Mouse (Mus musculus): ENCODE data around the gene Gpr89. TPM values are rescaled to one million over a fixed set of nuclear protein-coding genes. Genes with fewer than 3 reads are reported as not detected.

Gpr89 gene
- total RNA-seq (2021) = 10 to 100 TPM; 20.5 to 23.8 TPM

- intact Hi-C loops (cut with DNase I) = no loop called here
- DNase-seq = peak; percentile 94 to 96
Measured at GRCm38 (mm10) chr3:96904851-96905541, at the start of gene Gpr89. Gpr89 (minus strand) TSS chr3:96905346.

DNA sequence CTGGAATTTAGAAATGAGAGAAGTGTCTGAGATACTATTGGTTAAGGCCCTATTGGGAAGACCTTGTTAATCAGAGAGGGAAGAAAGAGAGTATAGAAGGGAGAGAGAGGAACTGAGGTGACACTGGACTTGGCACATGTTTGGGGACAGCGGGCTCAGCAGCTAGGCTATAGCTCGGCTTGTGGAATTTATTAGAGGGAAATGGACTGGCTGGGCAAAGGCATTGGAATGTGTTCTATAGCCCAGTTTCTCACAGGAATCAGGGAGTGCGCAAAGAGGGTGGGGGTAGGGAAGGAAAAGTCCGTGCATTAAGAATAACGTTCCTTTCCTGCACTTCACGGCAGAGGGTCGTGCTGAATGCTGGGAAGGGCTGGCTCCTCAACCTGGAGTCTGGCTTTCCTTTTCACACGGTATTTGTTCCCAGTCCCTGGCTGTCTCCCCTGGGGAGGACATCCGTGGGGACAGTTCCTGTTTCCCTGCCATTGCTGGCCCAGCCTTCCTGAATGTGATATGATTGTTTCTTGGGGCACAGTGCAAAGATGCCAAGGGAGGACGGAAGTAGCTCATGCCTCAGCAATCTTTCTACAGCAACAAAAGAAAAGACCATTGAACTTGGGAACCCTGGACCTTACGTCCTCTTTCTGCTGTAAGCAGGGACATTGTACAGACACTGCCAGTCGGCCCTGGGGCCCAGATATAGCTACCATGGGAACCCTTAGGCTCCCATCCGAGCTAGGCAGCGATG lies 48.5 kb upstream of the Gpr89 start:
- intact Hi-C loops (cut with DNase I) = no loop called here
- DNase-seq = peak; percentile 35 to 46

DNA sequence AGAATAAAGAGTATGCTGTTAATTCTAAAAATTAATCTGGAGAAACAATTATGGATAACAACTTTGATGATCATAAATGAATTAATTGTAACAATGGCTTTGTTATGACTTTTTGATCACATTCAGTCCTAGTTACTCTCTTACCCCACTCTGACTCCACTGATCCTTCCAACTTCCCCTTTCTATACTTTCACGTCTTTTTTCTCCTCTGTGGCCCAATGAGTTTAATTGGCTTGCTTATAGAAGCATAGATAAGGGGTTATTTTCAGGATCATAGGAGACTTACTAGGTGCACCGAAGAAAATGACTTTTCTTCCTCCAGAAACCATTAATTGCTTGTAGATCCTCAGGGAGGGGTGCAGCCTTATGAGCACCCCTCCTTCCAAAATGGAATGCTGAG lies 37.6 kb upstream of the Gpr89 start:
- no peak for DNase-seq
- intact Hi-C loops (cut with DNase I) = no loop called here

DNA sequence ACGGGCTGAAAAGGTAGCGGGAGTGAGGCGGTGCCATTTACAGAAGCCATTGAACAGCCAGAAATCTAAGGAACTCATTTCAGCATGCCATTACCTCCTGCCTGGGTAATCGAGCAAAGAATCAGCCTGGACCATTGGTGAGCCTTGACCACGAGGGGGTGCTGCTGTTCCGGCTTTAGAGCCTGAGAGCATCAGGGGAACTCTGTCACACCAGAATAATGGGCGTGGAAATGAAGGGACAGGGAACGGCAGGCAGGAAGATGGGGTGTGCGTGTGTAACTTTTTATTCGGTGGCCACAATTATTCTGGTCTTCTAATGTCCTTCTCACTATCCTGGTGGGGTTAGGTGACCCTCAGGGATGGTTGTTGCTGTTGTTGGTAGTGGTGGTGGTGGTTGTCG lies 33.6 kb upstream of the Gpr89 start:
- intact Hi-C loops (cut with DNase I) = loop anchor here (2.0 to 5.0 kb wide), 2 partner anchors 138 to 649 kb away; no protein-coding TSS in a partner anchor

GRCm38 (mm10) chr3:96937606-96938005 lies 32.5 kb upstream of the Gpr89 start:
- intact Hi-C loops (cut with DNase I) = loop anchor here (2.0 to 5.0 kb wide), 2 partner anchors 139 to 650 kb away; no protein-coding TSS in a partner anchor
- DNase-seq = no peak

More for the DNA sequence above, 33.6 kb upstream of the Gpr89 start:
- peak; percentile 90 to 94 for DNase-seq

- peak; percentile 26 to 45 for DNase-seq
- intact Hi-C loops (cut with DNase I) = loop anchor here (1.0 to 5.0 kb wide), 3 partner anchors 249 to 651 kb away; no protein-coding TSS in a partner anchor
Measured at GRCm38 (mm10) chr3:96936241-96936640, 31.1 kb upstream of the Gpr89 start.

- intact Hi-C loops (cut with DNase I) = no loop called here
- DNase-seq = no peak
Measured at GRCm38 (mm10) chr3:96931261-96931681, 26.1 kb upstream of the Gpr89 start.

DNA sequence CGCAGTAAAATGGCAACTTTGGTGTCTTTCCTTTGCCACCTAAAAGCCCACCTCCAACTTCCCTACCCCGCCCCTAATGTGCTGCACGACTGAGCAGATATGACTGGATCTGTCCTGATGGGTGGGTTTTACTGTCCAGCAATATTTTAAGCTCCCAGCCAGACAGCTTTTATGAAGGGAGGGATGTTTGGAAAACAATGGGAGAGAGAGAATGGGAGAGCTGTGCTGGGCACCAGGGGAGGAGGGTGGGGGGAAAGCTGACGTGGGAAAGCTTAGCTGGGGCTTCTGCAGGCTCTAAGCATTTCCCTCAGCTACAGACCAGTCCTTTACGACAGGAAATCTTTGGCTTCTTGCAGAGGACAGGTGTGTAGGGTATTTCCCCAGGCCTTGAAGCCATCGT lies 20.8 kb upstream of the Gpr89 start, which contains the start of gene Gja8:
Gja8 (minus strand) TSS at position 101 of the 400 bp plus-strand sequence.
- DNase-seq = no peak
- intact Hi-C loops (cut with DNase I) = no loop called here

DNA sequence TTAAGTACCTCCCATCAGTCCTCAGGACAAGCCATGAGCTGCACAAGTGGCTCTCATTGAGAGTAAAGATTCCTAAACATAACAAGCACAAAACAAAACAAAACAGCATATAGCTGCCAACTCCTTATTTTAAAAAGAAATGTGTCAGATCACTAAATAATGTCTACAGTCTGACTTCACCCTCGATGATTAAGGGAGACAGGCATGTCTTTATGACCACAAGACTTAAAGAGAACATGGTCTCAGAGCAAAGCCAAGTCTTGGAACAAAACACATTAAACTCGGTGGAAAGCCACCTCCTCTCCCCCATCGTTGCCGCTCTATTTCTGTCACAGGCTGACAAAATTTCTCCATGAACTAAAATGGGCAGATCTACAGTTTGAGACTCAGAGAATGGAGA lies 19.5 kb upstream of the Gpr89 start:
- intact Hi-C loops (cut with DNase I) = no loop called here

GRCm38 (mm10) chr3:96920991-96921390 lies 15.8 kb upstream of the Gpr89 start:
- no peak for DNase-seq
- intact Hi-C loops (cut with DNase I) = no loop called here

More for the DNA sequence above, 19.5 kb upstream of the Gpr89 start:
- DNase-seq = no peak

- intact Hi-C loops (cut with DNase I) = no loop called here
- no peak for DNase-seq
Measured at GRCm38 (mm10) chr3:96905592-96905991, 446 bp upstream of the Gpr89 start.

DNA sequence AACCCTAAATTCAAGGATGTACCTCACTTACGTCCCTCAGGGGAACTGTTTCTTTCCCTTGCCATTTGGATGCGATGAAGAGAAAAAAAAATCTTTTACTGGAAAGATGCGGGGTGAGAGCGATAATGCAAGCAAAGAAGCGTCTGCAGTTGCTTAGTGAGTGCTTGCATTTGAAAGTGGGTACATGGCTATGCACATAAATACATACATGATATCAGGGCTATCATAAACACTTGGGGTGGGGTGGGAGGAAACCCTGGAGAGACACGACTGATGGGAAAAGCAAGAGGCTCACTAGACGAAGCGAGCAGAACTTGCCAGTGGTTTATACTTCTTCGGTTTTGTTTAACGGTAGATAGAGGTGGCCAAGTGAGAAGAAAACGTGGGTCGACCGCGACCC lies 753 bp downstream of the Gpr89 start, which contains the start of gene Gja5:
Gja5 (plus strand) TSS at position 301 of the 400 bp plus-strand sequence.
- no peak for DNase-seq
- intact Hi-C loops (cut with DNase I) = no loop called here

- intact Hi-C loops (cut with DNase I) = no loop called here
- no peak for DNase-seq
Measured at GRCm38 (mm10) chr3:96902336-96902999, 2.7 kb downstream of the Gpr89 start.

DNA sequence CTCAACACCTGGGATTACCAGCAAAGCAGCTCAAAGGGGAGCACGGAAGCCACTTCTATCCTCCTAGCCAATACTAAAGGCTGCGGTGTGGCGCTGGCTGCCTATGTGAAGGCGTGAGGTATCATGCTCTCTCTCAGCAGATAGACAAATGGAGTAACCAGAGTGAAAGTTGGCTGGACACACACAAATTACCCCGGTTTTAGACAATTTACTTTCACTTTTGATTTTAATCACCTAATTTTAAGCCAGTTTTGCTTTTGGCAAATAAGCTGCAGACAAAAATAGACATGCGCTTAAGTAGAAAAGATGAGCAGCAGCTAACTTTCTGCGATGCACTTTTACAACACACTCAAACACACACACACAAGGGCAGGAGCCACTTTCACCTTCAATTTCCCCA lies 21.5 kb downstream of the Gpr89 start:
- intact Hi-C loops (cut with DNase I) = no loop called here

DNA sequence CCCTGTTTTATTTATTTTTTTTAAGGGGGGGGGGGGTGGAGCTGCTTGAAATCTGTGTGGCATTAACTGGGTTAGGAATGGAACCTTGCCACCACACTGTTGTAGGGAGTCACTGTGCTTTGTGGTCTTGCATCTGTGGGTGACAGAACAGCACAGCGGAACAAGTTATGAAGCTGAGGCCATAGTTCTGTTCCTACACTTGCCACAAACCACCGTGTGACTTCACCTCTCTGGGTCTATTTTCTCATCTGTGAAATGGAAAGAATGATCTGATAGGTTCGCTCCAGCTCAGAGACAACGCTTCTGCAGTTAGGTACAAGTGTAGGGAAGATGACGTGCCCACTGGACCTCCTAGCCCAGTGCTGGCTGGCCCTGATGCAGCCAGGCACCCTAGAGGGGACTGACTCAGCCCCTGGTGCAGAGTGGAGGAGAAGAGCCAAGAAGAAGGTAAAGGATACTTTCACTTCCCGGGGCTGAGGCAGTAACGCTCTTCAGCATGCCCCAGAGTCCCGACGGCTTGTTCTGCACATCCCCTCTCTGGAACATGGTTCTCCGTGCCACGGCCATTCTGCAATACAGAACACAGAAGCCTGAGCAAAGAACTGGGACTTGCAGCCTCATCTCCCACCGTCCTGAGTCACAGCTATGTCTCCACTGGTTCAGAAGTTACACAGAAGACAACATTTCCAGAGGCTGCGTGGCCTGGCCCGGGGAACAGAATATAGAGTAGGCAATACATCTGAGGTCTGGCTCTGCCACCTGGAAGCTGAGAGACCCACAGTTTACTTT lies 22.9 kb downstream of the Gpr89 start:
- DNase-seq = no peak
- intact Hi-C loops (cut with DNase I) = no loop called here

More for the DNA sequence above, 21.5 kb downstream of the Gpr89 start:
- DNase-seq = no peak

- intact Hi-C loops (cut with DNase I) = no loop called here
- no peak for DNase-seq
Measured at GRCm38 (mm10) chr3:96881557-96881956, 23.6 kb downstream of the Gpr89 start.

GRCm38 (mm10) chr3:96880385-96880784 lies 24.8 kb downstream of the Gpr89 start:
- no peak for DNase-seq
- intact Hi-C loops (cut with DNase I) = no loop called here

DNA sequence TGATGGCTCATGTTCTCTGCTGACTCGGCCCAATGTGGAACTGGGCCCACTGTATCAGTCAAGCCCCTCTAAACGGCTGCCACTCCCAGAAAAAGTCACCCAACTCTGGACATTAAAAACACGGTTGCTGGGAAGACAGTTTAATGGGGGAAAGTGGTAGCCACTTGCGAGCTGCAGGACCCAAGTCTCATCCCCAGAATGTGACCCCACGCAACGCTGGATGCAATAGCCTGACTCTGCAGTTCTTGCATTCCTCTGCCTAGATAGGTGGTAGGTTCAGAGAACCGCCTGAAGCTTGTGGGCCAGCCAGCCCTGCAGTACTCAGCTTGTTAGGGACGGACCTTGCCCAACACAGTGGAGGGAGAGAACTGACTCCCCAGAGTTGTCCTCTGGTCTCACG lies 25.6 kb downstream of the Gpr89 start:
- no peak for DNase-seq
- intact Hi-C loops (cut with DNase I) = no loop called here

DNA sequence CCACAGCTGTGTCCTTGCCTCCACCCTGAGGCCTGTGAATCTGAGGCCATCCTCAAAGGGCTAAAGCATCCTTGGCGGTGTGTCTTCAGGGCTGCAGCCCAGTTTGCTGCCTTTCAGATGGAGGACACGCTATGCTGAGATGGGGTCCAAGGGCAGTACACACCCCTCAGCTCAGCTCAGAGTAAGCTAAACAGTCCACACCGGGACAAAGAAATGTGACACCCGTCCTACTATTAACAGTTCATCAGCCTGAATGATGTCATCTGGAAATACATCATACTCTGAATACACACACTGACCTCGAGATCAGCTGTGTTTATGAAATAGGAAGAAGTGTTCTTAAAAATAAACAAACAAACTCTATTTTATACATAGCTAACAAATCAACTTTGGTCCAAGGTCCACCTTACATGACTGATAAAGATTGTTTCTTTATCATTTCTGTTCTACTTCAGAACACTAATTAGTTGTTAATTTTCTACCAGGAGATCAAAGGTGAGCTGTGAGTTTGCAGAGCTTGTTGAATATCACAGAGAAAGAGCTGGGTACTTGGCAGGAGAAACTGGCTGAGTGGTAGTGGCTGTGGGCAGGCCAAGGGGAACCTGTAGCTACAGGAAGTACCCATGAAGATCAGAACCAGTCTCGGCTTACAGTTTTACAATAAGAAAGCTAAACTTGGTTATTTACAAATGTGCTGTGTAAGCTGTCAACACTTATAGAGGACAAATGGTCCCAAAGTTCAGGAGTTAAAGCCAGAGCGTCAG lies 30.2 kb downstream of the Gpr89 start:
- no peak for DNase-seq

GRCm38 (mm10) chr3:96872501-96872900 lies 32.6 kb downstream of the Gpr89 start:
- intact Hi-C loops (cut with DNase I) = no loop called here
- DNase-seq = no peak

More for the DNA sequence above, 30.2 kb downstream of the Gpr89 start:
- intact Hi-C loops (cut with DNase I) = no loop called here

Data from heart, postnatal 10 days (tissue).